Mouse (Mus musculus): Measurements from ENCODE around the gene Crybb2.

Crybb2 gene

GRCm38 (mm10) chr5:113031201-113031754 lies 38.6 kb downstream of the Crybb2 start:
- 45% methylated on average over 15 of the region's 15 CpGs for WGBS

GRCm38 (mm10) chr5:113030082-113030481 lies 39.8 kb downstream of the Crybb2 start:
- WGBS: 63% methylated on average over 3 of the region's 3 CpGs

GRCm38 (mm10) chr5:113026706-113027105 lies 43.2 kb downstream of the Crybb2 start:
- WGBS: 91% methylated on average over 5 of the region's 5 CpGs

GRCm38 (mm10) chr5:113024154-113024764 lies 45.7 kb downstream of the Crybb2 start:
- 40% methylated on average over 18 of the region's 18 CpGs for whole genome bisulfite sequencing

GRCm38 (mm10) chr5:113018190-113018589 lies 51.7 kb downstream of the Crybb2 start:
- WGBS: 18% methylated on average over 8 of the region's 8 CpGs

GRCm38 (mm10) chr5:113017004-113017403 lies 52.9 kb downstream of the Crybb2 start:
- WGBS: 92% methylated on average over 1 of the region's 1 CpGs

GRCm38 (mm10) chr5:113015236-113016061 lies 54.5 kb downstream of the Crybb2 start, which contains the start of gene Grk3:
Gene Grk3, minus strand, starts transcription at chr5:113015791.
- WGBS: 4% methylated on average over 46 of the region's 52 CpGs

- 5% methylated on average over 14 of the region's 14 CpGs for WGBS
Observed at GRCm38 (mm10) chr5:113014808-113015235, 55.1 kb downstream of the Crybb2 start.

GRCm38 (mm10) chr5:113014111-113014807 lies 55.7 kb downstream of the Crybb2 start:
- 15% methylated on average over 16 of the region's 16 CpGs for WGBS

- WGBS: 85% methylated on average over 10 of the region's 10 CpGs
Observed at GRCm38 (mm10) chr5:113011926-113012325, 58.0 kb downstream of the Crybb2 start.

- WGBS: 59% methylated on average over 8 of the region's 8 CpGs
Observed at GRCm38 (mm10) chr5:113009183-113009820, 60.6 kb downstream of the Crybb2 start.

GRCm38 (mm10) chr5:113008496-113008895 lies 61.4 kb downstream of the Crybb2 start:
- 41% methylated on average over 2 of the region's 2 CpGs for WGBS
